Mouse (Mus musculus): ENCODE data around the gene Sim2. TPM values are rescaled to one million over a fixed set of nuclear protein-coding genes. Genes with fewer than 3 reads are reported as not detected.

The Sim2 gene
- total RNA-seq, 2 experiments from 2014 or later, result 0.42 TPM; not detected in 1

DNA sequence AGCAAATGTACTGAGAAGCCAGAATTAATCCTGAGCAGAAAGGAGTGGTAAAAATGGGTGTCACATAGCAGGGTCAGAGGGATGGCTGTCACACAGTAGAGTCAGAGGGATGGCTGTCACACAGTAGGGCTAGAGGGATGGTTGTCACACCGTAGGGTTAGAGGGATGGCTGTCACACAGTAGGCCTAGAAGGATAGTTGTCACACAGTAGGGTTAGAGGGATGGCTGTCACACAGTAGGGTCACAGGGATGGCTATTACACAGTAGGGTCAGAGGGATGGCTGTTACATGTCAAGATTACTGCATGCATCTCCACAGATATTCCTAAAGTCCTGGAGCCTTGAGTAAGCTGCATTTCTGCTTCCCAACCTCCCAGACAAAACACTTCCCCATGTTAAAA, 33.7 kb downstream of the Sim2 start:
- H3K4me3 ChIP-seq, result no peak overlapping the region
- intact Hi-C loops (cut with DNase I), result no loop called here
- no peak for TF ChIP-seq CTCF (IDR thresholded peaks at IDR 0.05)
- DNase-seq (ENCODE audit: extremely low spot score in 1 of 2, low spot score in 2 of 2), result no peak
- H3K27ac ChIP-seq, result no peak overlapping the region

DNA sequence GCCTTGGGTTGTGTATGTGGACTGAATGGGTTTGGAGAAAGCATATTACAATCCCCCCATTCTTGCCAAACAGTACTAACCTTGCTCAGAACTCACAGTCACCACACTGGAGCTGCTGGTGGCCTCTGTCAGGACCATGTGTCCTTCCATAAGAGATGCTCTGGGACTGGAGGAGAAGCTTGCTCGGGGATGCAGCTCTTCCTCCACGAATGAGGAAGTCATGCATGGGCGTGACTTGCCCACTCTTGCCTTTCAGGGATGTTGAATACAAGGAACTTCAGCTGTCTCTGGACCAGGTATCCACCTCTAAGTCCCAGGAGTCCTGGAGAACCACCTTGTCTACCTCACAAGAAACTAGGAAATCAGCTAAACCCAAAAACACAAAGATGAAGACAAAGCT, 37.6 kb downstream of the Sim2 start:
- Histone ChIP-seq H3K27ac (no peak overlapping the region), H3K4me3 (no peak overlapping the region)
- no peak for DNase-seq (ENCODE audit: extremely low spot score in 1 of 2, low spot score in 2 of 2)
- no peak for TF ChIP-seq CTCF (IDR thresholded peaks at IDR 0.05)
- intact Hi-C loops (cut with DNase I), result no loop called here

GRCm38 (mm10) chr16:94123247-94123646, 38.5 kb downstream of the Sim2 start:
- H3K27ac ChIP-seq, result no peak overlapping the region
- DNase-seq (ENCODE audit: extremely low spot score in 1 of 2, low spot score in 2 of 2), result peak; percentile 17 to 25
- no peak for TF ChIP-seq CTCF (IDR thresholded peaks at IDR 0.05)

DNA sequence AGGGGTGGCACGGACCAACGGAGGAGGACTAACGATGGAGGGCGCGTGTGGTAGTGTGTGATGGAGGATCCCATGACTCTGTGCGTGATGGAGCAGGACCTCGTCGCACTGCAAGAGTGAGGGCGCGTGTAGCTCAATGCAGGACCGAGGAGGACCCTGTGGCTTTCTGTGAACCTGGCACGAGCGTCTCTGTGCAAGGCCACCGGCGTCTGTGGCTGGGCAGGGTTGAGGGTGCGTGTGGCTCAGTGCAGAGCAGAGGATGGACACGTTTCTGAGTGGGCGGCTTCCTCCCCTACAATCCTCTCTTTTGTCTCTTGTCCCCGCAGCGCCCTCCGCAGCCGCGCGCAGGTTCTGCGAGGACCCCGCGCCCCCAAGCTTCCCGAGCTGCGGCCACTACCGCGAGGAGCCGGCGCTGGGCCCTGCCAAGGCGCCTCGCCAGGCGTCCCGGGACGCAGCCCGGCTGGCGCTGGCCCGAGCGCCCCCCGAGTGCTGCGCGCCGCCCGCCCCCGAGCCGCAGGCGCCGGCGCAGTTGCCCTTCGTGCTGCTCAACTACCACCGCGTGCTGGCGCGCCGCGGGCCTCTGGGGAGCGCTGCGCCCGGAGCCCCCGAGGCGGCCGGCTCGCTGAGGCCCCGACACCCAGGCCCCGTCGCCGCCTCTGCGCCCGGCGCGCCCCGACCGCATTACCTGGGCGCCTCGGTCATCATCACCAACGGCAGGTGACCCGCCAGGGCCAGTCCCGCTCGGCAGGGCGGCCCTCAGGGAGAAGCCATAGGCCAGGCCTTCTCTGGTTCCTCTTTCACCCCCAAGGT, 40.6 kb downstream of the Sim2 start:
- DNase-seq (ENCODE audit: extremely low spot score in 1 of 2, low spot score in 2 of 2), result peak; percentile 26 to 31
- no peak overlapping the region for H3K27ac ChIP-seq

More at GRCm38 (mm10) chr16:94123247-94123646, 38.5 kb downstream of the Sim2 start:
- intact Hi-C loops (cut with DNase I), result no loop called here
- H3K4me3 ChIP-seq, result no peak overlapping the region

GRCm38 (mm10) chr16:94126200-94126599, 41.5 kb downstream of the Sim2 start:
- no peak for DNase-seq (ENCODE audit: extremely low spot score in 1 of 2, low spot score in 2 of 2)
- Histone ChIP-seq H3K27ac (no peak overlapping the region), H3K4me3 (no peak overlapping the region)
- intact Hi-C loops (cut with DNase I), result loop anchor here (5.0 kb wide), 1 partner anchor 126 kb away; no protein-coding TSS in a partner anchor
- no peak for TF ChIP-seq CTCF (IDR thresholded peaks at IDR 0.05)

More for the DNA sequence above, 40.6 kb downstream of the Sim2 start:
- TF ChIP-seq CTCF (IDR thresholded peaks at IDR 0.05), result no peak; the same call in 1 of the 2 replicates
- peak overlapping the region; percentile 45 for H3K4me3 ChIP-seq
- intact Hi-C loops (cut with DNase I), result loop anchor here (5.0 kb wide), 1 partner anchor 127 kb away; no protein-coding TSS in a partner anchor

DNA sequence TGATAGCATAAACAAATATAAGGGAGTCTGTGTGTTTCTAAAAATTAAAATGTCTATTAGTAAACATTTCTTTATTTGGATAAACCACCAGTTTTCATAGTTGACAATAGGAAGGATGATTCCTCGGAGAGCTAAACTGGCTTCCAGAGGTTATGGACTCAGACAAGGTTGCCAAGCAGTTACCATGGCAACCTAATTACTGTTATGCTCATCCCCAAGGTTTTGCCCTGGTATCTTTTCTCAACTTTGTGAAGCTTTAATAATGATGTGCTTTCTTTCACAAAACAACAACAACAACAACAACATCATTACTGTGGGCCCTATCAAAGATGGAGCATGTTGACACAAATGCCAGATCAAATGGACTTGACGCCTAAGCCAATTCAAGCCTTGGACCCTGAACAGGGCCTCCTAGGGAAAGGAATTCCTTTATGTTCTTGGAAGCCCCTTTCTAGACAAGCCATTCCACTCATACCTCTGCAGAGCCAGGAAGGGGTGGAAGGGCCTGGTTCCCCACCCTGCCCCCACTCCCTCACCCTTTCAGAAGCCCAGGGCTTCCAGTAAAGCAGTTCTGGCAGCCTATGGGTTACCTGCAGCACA, 43.6 kb downstream of the Sim2 start:
- DNase-seq (ENCODE audit: extremely low spot score in 1 of 2, low spot score in 2 of 2), result no peak
- no peak overlapping the region for H3K4me3 ChIP-seq
- intact Hi-C loops (cut with DNase I), result loop anchor here (5.0 kb wide), 1 partner anchor 124 kb away; no protein-coding TSS in a partner anchor
- TF ChIP-seq CTCF (IDR thresholded peaks at IDR 0.05), result no peak
- no peak overlapping the region for H3K27ac ChIP-seq

DNA sequence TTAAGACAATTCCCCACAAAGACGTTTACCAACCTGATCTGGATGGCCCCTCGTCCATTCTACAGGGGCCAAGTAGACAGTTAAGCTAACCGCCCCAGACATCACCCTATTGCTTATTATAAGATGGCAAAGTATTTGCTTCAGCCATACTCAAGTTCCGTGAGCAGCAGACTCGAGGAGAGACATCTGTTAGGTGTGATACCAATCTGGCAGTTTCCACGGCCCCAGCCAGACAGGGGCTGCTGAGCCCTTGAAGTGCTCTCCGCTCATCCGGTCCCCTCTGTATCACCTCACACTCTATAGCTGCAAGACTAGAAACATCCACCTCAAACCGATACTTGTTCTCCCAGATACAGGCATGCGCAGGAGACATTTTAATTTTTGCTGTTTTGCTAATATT, 49.5 kb downstream of the Sim2 start:
- DNase-seq (ENCODE audit: extremely low spot score in 1 of 2, low spot score in 2 of 2), result no peak

GRCm38 (mm10) chr16:94140746-94141145, 56.0 kb downstream of the Sim2 start:
- intact Hi-C loops (cut with DNase I), result loop anchor here (5.0 kb wide), 2 partner anchors 67 to 282 kb away; no protein-coding TSS in a partner anchor
- H3K27ac ChIP-seq, result no peak overlapping the region
- no peak for TF ChIP-seq CTCF (IDR thresholded peaks at IDR 0.05)
- peak in 1 of 2 experiments; percentile 33 for DNase-seq (ENCODE audit: extremely low spot score in 1 of 2, low spot score in 2 of 2)
- no peak overlapping the region for H3K4me3 ChIP-seq

More for the DNA sequence above, 49.5 kb downstream of the Sim2 start:
- no peak overlapping the region for H3K4me3 ChIP-seq
- no peak overlapping the region for H3K27ac ChIP-seq
- no peak for TF ChIP-seq CTCF (IDR thresholded peaks at IDR 0.05)
- intact Hi-C loops (cut with DNase I), result no loop called here

- DNase-seq (ENCODE audit: extremely low spot score in 1 of 2, low spot score in 2 of 2), result no peak
- H3K27ac ChIP-seq, result no peak overlapping the region
- intact Hi-C loops (cut with DNase I), result loop anchor here (5.0 kb wide), 2 partner anchors 64 to 279 kb away; no protein-coding TSS in a partner anchor
- TF ChIP-seq CTCF (IDR thresholded peaks at IDR 0.05), result no peak
- no peak overlapping the region for H3K4me3 ChIP-seq
Measured at GRCm38 (mm10) chr16:94143325-94143724, 58.6 kb downstream of the Sim2 start.

DNA sequence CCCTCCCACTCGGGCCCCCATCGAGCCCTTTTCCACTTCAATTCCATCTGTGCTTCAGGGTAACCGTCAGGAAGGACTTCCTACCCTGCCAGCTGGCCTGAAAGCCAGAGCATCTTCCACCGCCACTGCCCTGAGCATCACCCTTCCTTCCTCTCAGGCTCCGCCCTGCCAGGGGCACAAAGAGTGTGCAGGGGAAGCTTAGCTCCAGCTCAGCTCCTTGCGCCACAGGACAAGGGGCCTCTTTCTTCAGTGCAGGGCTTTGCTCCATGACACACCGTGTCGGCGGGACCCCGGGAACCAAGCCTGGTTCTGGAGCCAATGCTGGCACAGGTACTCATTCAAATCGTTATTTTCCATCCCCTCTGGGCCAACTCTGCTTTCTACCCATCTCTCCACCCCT, 63.4 kb downstream of the Sim2 start:
- no peak overlapping the region for H3K27ac ChIP-seq
- intact Hi-C loops (cut with DNase I), result no loop called here
- DNase-seq (ENCODE audit: extremely low spot score in 1 of 2, low spot score in 2 of 2), result no peak
- H3K4me3 ChIP-seq, result no peak overlapping the region
- TF ChIP-seq CTCF (IDR thresholded peaks at IDR 0.05), result no peak

- no peak for TF ChIP-seq CTCF (IDR thresholded peaks at IDR 0.05)
- DNase-seq (ENCODE audit: extremely low spot score in 1 of 2, low spot score in 2 of 2), result no peak
- H3K4me3 ChIP-seq, result no peak overlapping the region
- H3K27ac ChIP-seq, result no peak overlapping the region
- intact Hi-C loops (cut with DNase I), result no loop called here
Measured at GRCm38 (mm10) chr16:94150125-94151103, 65.7 kb downstream of the Sim2 start.

Measured in left cerebral cortex, adult 2 months (tissue).